Mouse (Mus musculus) adrenal gland, adult 18-20 months (tissue): Measurements from ENCODE around the gene Ift81. TPM values are rescaled to one million over a fixed set of nuclear protein-coding genes. Genes with fewer than 3 reads are reported as not detected.

Experiments used
- total RNA-seq, 2 experiments: library from RNA; stranded (reverse); gene quantifications; 1 replicate in 1 of 2; 2 replicates in 1 of 2; pipeline ENCODE4 v1.2.3; 2021

Gene Ift81
- total RNA-seq, 2 experiments from 2014 or later = 10.9 to 18.3 TPM

Other genes starting within 250 kb of the Ift81 start
- gene Gpn3, start 242.6 kb downstream of the Ift81 start, total RNA-seq = 10 to 100 TPM; 29.7 to 34.9 TPM
- gene Fam216a, start 242.2 kb downstream of the Ift81 start, total RNA-seq = 10 to 100 TPM; 22.5 to 31.1 TPM
- gene Arpc3, start 222.6 kb downstream of the Ift81 start, total RNA-seq = 100 to 1,000 TPM; 238 to 281 TPM
- 10 to 100 TPM; 42.2 to 51.8 TPM for gene Anapc7, start 192.8 kb downstream of the Ift81 start, total RNA-seq
- 100 to 1,000 TPM; 198 to 199 TPM for gene Atp2a2, start 112.3 kb downstream of the Ift81 start, total RNA-seq
- 1 to 10 TPM; 1.6 to 4.0 TPM for gene P2rx7, start 29.4 kb upstream of the Ift81 start, total RNA-seq
- gene P2rx4, start 93.0 kb upstream of the Ift81 start, total RNA-seq = 10 to 100 TPM; 36.2 to 41.3 TPM
- 10 to 100 TPM; 26.7 to 36.4 TPM for gene Camkk2, start 164.9 kb upstream of the Ift81 start, total RNA-seq
- 100 to 1,000 TPM; 148 to 156 TPM for gene Anapc5, start 206.8 kb upstream of the Ift81 start, total RNA-seq
- 10 to 100 TPM; 15.9 to 26.0 TPM for gene Rnf34, start 235.5 kb upstream of the Ift81 start, total RNA-seq